Mouse (Mus musculus) thymus, adult 18-20 months (tissue): Measurements from ENCODE around the gene Pla2g6.

Source experiments
- DNase-seq, 2 experiments: peaks; one replicate each; pipeline ENCODE4 v3.0.0; 2022; ENCODE audit warnings: mixed read lengths in 2 of 2

Gene Pla2g6

GRCm38 (mm10) chr15:79328058-79328938, at the start of gene Pla2g6:
Gene Pla2g6 (minus strand): TSS chr15:79328390.
- peak; percentile 96 to 98 for DNase-seq

DNA sequence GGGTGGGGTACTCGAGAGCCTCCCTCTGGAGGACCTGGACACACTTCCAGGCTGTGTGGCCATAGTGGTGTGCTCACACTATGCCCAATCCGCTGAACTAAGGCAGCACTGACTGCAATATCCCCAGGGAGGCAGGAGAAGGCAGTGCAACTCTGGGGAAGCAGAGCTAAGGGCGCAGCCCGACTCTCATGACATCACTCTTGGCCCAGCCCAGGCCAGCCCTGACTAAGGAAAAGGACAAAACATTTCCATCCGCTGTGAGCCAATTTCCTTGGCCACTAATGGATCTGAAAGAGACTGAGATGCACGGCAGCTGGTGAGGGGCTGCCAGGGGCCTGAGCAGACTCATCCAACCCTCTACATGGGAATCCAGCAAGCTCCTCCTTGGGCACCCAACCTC, 49.5 kb upstream of the Pla2g6 start:
- no peak for DNase-seq

- peak; percentile 62 to 77 for DNase-seq
Observed at GRCm38 (mm10) chr15:79374760-79375159, 46.6 kb upstream of the Pla2g6 start.

- no peak for DNase-seq
Observed at GRCm38 (mm10) chr15:79370281-79370843, 42.2 kb upstream of the Pla2g6 start.

- DNase-seq = no peak
Observed at GRCm38 (mm10) chr15:79369452-79370280, 41.5 kb upstream of the Pla2g6 start.

DNA sequence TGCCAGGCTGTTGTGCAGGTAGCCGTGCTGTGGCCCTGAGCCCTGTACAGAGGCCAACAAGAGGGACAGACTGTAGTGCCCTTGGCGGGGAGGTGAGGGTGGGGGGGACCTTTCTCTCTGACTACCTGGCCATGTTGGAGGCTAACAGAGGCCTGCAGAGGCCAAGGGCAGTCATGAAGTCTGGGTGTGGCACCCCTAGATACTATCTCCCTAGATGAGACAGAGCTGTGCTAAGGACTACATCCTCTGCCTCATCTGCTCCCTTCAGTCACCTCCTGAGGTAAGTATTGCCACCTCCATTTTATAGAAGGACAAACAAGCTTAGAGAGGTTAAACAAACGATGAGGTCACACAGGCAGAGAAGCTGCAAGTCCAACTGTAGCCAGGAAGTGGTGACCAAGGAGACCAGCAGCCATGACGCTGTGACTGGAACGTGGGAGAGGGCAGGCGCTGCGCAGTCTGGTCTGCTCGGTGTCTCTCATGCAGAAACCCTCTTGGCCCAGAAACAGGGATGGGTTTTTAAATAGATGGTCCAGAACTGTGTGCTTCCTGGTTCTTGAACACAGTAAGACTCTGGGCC, 40.8 kb upstream of the Pla2g6 start:
- DNase-seq = no peak

GRCm38 (mm10) chr15:79368313-79368811, 40.2 kb upstream of the Pla2g6 start:
- no peak for DNase-seq

DNA sequence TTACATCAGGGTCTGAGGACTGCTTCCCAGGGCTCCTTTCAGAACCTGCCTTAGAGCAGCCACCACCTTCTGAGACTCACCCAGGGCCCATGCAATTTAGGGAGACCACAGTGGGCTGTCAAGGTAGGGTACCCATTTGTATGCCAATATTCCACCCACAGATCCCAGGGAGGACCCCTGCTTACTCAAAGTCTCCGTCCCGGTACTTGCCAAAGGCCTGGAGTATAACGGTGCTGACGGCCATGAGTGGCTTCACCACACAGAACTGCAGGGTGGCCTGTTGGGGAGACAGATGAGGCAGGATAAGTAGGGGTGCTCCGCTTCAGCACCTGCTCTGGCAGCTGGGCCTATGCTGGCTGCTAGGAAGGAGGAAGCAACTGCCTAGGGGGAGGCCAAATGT, 38.2 kb upstream of the Pla2g6 start:
- no peak for DNase-seq

- DNase-seq = no peak
Observed at GRCm38 (mm10) chr15:79365068-79365467, 36.9 kb upstream of the Pla2g6 start.

- no peak for DNase-seq
Observed at GRCm38 (mm10) chr15:79364120-79364519, 35.9 kb upstream of the Pla2g6 start.

- no peak for DNase-seq
Observed at GRCm38 (mm10) chr15:79361023-79361422, 32.8 kb upstream of the Pla2g6 start.

- no peak for DNase-seq
Observed at GRCm38 (mm10) chr15:79360371-79360770, 32.2 kb upstream of the Pla2g6 start.

DNA sequence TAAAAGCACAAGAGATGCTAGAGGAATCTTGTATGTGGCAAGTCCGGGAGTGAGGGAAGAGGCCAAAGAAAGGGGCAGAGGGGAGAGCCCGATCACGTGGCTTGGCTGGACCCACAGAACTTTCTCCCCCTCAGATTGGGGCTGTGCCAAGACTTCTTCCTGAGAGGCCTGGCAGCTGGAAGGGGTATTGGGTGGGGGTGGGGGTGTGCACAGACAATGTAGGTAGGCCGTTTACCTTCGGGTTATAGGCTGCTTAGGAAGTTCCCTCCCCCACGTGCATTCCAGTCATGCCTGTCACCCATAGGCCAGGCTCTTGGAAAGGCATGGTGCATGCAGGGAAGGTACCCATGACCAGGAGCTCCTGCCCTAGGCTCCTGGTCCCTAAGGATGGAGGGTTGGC, 31.8 kb upstream of the Pla2g6 start:
- no peak for DNase-seq

- no peak for DNase-seq
Observed at GRCm38 (mm10) chr15:79357974-79358690, 29.9 kb upstream of the Pla2g6 start.

GRCm38 (mm10) chr15:79357036-79357911, 29.1 kb upstream of the Pla2g6 start:
- peak in 1 of 2 experiments; percentile 56 for DNase-seq

GRCm38 (mm10) chr15:79356481-79356880, 28.3 kb upstream of the Pla2g6 start:
- no peak for DNase-seq

DNA sequence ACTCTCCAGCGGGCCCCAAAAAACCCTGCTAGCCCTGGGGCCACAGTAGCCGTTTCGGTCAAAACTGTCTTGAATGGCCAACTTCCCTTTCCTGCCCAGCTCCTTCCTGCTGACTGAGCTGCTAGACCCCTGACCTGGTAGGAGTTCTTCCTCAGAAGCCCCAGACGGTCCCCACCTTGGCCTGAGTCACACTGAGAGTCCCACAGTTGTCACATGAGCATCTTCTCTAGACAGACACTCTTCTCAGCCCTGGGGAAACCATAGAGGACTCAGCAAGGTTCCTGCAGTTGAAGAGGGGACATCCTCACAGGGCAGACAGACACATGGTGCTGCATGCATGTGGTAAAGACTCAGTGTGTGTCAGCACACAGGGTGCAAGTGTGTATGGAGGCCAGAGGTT, 26.4 kb upstream of the Pla2g6 start:
- DNase-seq = no peak

- DNase-seq = no peak
Observed at GRCm38 (mm10) chr15:79353690-79354305, 25.6 kb upstream of the Pla2g6 start.

GRCm38 (mm10) chr15:79352479-79352878, 24.3 kb upstream of the Pla2g6 start:
- no peak for DNase-seq

- no peak for DNase-seq
Observed at GRCm38 (mm10) chr15:79351331-79351767, 23.2 kb upstream of the Pla2g6 start.

DNA sequence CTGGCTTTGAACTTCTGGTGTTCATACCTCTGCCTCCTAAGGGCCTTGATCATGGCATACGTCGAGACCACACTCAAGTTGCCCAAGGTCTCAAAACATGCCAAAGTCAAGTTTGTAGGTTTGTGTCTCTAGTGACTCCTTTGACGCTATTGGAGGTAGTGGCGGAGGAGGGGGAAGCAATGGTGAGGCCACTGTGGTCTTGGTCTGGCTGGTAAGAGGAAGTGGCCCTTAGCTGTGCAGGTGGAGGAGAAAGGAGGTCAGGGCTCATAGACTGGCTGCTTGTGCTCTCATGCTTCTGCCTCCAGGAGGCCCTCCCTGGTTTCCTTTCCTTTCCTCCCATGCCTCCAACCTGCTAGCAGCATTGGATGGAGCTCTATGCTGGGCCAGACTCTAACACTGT, 22.7 kb upstream of the Pla2g6 start:
- no peak for DNase-seq
